Mouse (Mus musculus) lung, adult 2 months (tissue): ENCODE measurements around the gene Igfbp6. TPM values are rescaled to one million over a fixed set of nuclear protein-coding genes. Genes with fewer than 3 reads are reported as not detected.

Source experiments
- DNase-seq: peaks from one replicate; pipeline ENCODE4 v3.0.0; 2022
- H3K4me1 ChIP-seq: fragments of 200-500 bp; 2 replicates; pipeline ENCODE4 v1.6.1; 2011; ENCODE audit warnings: low read length; ENCODE audit not compliant: control insufficient read depth, insufficient read depth
- H3K4me3 ChIP-seq: fragments of 200-500 bp; replicated peaks from 2 replicates; pipeline ENCODE3; 2011; ENCODE audit warnings: low read depth, mild to moderate bottlenecking, control low read depth, low read length; ENCODE audit errors: extremely low read depth
- CTCF ChIP-seq: fragments of 200-500 bp; IDR thresholded peaks from 2 replicates; pipeline ENCODE4 v1.5.1; 2011; ENCODE audit warnings: mild to moderate bottlenecking, low read length, control low read depth; ENCODE audit not compliant: insufficient read depth
- POLR2A ChIP-seq: fragments of 200-500 bp; IDR thresholded peaks from 2 replicates; pipeline ENCODE4 v1.6.1; 2011; ENCODE audit warnings: low read depth, mild to moderate bottlenecking, control low read depth, low read length, borderline replicate concordance; ENCODE audit errors: extremely low read depth
- WGBS: fragments of 180-500 bp; shearing (Covaris S2); methylation state at CpG from one replicate; pipeline ENCODE4 v1.1.7; 2018; 5-methylcytosine and 5-hydroxymethylcytosine counted together
- polyA plus RNA-seq: library from polyadenylated mRNA; depleted of rRNA; stranded (reverse); fragments of >200 nt; gene quantifications from 2 replicates; pipeline ENCODE4 v1.2.3, GENCODE M21; 2012

Gene Igfbp6
- polyA plus RNA-seq, 1 experiment = 337 TPM

DNA sequence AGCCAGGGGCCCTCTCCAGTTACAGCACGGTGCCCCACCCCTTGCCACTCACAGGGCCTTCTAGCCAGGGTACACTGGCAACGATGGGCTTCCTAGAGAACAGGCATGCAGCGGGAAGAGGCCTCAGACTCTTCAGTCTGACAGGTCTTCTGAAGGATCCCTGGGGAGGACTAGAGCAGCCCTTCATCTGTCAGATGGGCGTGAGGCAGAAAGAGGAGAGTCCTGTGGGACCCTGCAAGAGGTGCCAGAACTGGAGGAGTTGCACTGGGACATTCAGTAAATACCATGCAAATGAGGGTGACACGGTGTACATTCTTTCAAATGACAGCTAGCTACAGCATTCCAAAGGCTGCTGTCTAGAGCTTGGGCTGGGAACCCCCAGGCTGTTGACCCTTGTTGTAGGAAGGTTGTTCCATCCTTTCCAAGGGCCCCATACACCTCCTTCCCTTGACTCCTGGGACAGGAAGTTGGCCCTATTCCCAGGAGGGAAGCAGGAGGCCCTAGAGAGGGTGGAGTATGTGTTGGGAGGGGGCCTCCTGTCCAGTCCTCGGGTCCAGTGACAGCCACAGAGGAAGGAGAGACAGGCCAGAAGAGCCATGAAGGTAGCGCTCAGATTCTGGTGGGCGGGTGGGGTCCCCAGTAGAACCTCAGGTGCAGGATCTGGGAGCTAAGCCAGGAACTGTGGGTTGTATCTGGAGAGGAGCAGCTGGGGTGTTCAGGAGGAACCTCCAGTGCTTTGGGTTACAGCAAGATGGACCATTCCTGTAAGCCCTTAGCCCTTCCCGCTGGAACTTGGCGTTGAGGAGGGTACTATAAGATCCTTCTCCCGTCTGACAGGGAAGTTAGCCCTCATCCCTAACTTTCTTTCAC is 42.3 kb upstream of the Igfbp6 start:
- H3K4me3 ChIP-seq = peak overlapping the region; percentile 69
- peaks cover 33% of the 10 kb centered on the region for H3K4me1 ChIP-seq
- DNase-seq = peak; percentile 80
- 16% methylated on average over 11 of the region's 11 CpGs for WGBS
- TF ChIP-seq CTCF (no peak), POLR2A (peak; percentile 86; the same call in 1 of the 2 replicates)

DNA sequence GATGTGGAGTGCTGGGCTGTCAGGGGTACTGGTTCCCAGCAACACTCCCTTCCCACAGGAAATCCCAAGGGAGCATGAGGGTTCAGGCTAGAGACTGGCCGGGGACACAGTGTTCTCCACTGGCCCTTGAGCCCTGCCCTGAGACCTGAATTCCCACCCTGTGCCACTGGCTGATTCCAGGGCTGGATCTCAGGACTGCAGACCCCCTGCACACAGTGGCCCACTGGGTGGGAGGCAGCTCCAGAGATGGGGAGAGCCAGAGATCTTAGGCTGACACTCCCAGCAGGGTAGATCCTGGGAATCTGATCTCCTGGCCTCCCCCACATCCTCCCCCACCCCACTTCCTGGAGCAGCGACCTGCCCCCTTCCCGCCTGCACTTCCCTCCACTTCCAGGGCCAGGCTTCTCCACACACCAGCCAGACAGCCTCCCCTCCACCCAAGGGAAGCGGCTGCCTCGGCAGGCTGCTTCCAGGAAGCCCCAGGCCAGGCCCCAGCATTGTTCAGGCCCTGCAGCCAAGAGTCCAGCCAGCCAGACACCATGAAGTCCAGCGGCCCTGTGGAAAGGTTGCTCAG is 41.5 kb upstream of the Igfbp6 start:
- peak; percentile 73 for DNase-seq
- peak; percentile 75; the same call in 1 of the 2 replicates for TF ChIP-seq POLR2A
- TF ChIP-seq CTCF = no peak
- WGBS = 7% methylated on average over 6 of the region's 6 CpGs
- Histone ChIP-seq H3K4me1 (peaks cover 32% of the 10 kb centered on the region), H3K4me3 (peak overlapping the region; percentile 69)

- peaks cover 37% of the 10 kb centered on the region for H3K4me1 ChIP-seq
- DNase-seq = peak; percentile 69
- 18% methylated on average over 14 of the region's 14 CpGs for WGBS
- H3K4me3 ChIP-seq = peak overlapping the region; percentile 69
- TF ChIP-seq CTCF (no peak), POLR2A (peak; percentile 92)
Measured at GRCm38 (mm10) chr15:102103371-102103946, 40.7 kb upstream of the Igfbp6 start.

DNA sequence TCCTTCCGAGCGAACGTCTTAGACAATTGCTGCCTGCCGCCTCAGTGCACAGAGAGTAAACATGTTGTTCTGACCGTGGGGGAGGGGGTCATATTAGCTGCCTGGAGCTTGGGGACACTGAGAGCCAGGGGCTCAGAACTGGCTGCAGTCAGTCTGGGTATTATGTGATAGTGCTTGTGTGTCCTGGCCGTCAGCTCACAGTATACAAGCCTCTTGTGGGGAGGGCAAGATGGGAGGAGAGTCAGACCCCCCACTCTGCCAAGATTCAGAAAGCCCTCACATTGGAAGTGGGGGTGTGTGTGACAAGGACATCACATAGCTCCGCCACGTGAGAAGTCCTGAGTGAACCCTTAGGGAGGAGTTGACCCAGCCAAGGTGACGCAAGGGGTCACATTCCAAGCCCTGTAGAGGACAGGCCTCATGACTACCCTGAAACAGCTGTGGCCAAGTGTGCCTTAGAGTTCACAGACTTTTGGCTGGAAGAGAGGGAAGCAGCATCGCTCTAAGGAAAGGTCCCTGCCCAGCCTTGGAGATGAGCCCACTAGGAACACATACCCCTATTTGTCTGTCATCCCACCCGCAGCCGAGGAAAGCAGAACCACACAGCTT is 40.1 kb upstream of the Igfbp6 start:
- peak; percentile 85 for DNase-seq
- Histone ChIP-seq H3K4me1 (peaks cover 37% of the 10 kb centered on the region), H3K4me3 (peak overlapping the region; percentile 69)
- TF ChIP-seq POLR2A (peak; percentile 70; the same call in 1 of the 2 replicates), CTCF (no peak)
- 12% methylated on average over 12 of the region's 12 CpGs for WGBS

GRCm38 (mm10) chr15:102105360-102105759 is 38.8 kb upstream of the Igfbp6 start:
- 4% methylated on average over 5 of the region's 5 CpGs for WGBS
- DNase-seq = peak; percentile 77
- no peak for TF ChIP-seq CTCF
- TF ChIP-seq POLR2A = peak; percentile 61; the same call in 1 of the 2 replicates
- peaks cover 37% of the 10 kb centered on the region for H3K4me1 ChIP-seq
- H3K4me3 ChIP-seq = peak overlapping the region; percentile 44

- peak overlapping the region; percentile 44 for H3K4me3 ChIP-seq
- peaks cover 37% of the 10 kb centered on the region for H3K4me1 ChIP-seq
- DNase-seq = no peak
- TF ChIP-seq POLR2A (no peak), CTCF (no peak)
- WGBS = 25% methylated on average over 18 of the region's 18 CpGs
Measured at GRCm38 (mm10) chr15:102105764-102106730, 38.1 kb upstream of the Igfbp6 start.

DNA sequence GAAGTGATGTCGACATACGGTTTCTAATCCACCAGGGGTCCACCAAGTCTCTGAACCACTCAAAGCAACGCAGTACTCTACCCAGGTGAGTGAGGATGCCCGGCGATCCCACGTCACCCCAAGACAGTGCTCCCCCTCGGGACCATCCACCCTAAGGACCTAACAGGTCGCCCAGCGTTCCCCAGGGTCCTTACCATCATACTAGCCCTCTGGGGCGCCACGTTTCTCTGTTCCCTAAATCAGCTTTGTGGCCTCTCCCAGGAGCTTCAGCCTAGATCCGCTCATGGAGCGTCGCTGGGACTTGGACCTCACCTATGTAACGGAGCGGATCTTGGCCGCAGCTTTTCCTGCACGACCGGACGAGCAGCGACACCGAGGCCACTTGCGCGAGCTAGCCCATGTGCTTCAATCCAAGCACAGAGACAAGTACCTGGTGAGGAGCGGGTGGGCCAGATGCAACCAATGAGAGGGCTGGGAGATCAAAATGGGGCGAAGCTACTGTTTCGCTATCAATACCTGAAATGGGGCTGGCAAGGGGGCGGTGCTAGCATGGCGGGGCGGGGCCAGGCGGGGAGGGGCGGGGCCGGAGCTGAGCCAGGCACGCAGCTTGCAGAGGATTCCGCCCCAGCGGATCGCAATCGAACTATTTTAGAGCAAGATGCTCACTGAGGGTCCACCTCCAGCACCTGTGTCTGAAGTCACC is 37.3 kb upstream of the Igfbp6 start:
- Histone ChIP-seq H3K4me1 (peaks cover 28% of the 10 kb centered on the region), H3K4me3 (peak overlapping the region; percentile 1)
- peak; percentile 10; the same call in 1 of the 2 replicates for TF ChIP-seq POLR2A
- no peak for TF ChIP-seq CTCF
- DNase-seq = no peak
- 49% methylated on average over 38 of the region's 38 CpGs for WGBS
